Mouse (Mus musculus) forebrain, embryonic 16.5 days (tissue): ENCODE results near the gene Snw1. TPM values are rescaled to one million over a fixed set of nuclear protein-coding genes. Genes with fewer than 3 reads are reported as not detected.
A peak's percentile ranks its signal among the peaks of the same experiment; 100 is the strongest.
"Not testable (repeated sequence)": the region's sequence is repeated elsewhere in the genome, so short reads cannot be mapped to it uniquely, and the experiment has no call there.

Experiments
- ATAC-seq: fragments of 200-750 bp; cut with Nextera tagmentation; 2 replicates; pipeline ENCODE4 v1.8.0; 2017; ENCODE audit warnings: mild to moderate bottlenecking, moderate library complexity
- H3K27ac ChIP-seq: fragments of 300-500 bp; sonication (generic); 2 replicates; pipeline ENCODE4 v1.5.1; 2014; ENCODE audit warnings: low read length, control low read depth
- H3K27me3 ChIP-seq: fragments of 300-500 bp; sonication (generic); replicated peaks from 2 replicates; pipeline ENCODE4 v1.6.1; 2014; ENCODE audit warnings: low read length; ENCODE audit not compliant: control insufficient read depth, insufficient read depth
- H3K36me3 ChIP-seq: fragments of 300-500 bp; sonication (generic); 2 replicates; pipeline ENCODE4 v1.6.1; 2014; ENCODE audit not compliant: control insufficient read depth, insufficient read depth
- H3K4me1 ChIP-seq: fragments of 300-500 bp; sonication (generic); replicated peaks from 2 replicates; pipeline ENCODE4 v1.6.1; 2014; ENCODE audit warnings: low read length; ENCODE audit not compliant: control insufficient read depth, insufficient read depth
- H3K4me2 ChIP-seq: fragments of 300-500 bp; sonication (generic); 2 replicates; pipeline ENCODE4 v1.6.1; 2014; ENCODE audit warnings: mild to moderate bottlenecking, low read length, control low read depth
- H3K4me3 ChIP-seq: fragments of 300-500 bp; sonication (generic); replicated peaks from 2 replicates; pipeline ENCODE4 v1.5.1; 2014; ENCODE audit warnings: mild to moderate bottlenecking, low read length, control low read depth
- H3K9ac ChIP-seq: fragments of 300-500 bp; sonication (generic); replicated peaks from 2 replicates; pipeline ENCODE4 v1.6.1; 2014; ENCODE audit warnings: low read depth, low read length, control low read depth
- H3K9me3 ChIP-seq: fragments of 300-500 bp; sonication (generic); 2 replicates; pipeline ENCODE4 v1.6.1; 2016; ENCODE audit warnings: low read length; ENCODE audit not compliant: control insufficient read depth
- WGBS: fragments of 180-500 bp; shearing (Covaris S2); extraction: QIAGEN DNeasy Blood & Tissue Kit; methylation state at CpG from one replicate; pipeline ENCODE4 v1.1.7; 2014; 5-methylcytosine and 5-hydroxymethylcytosine counted together
- polyA plus RNA-seq: library from polyadenylated mRNA; unstranded; fragments of >200 nt; fragmentation: Nextera tagmentation; extraction: Ambion mirVana; gene quantifications from 2 replicates; pipeline ENCODE4 v1.2.1, GENCODE M21; 2015

Gene Snw1
- 116 and 131 TPM in 2 replicates for polyA plus RNA-seq

DNA sequence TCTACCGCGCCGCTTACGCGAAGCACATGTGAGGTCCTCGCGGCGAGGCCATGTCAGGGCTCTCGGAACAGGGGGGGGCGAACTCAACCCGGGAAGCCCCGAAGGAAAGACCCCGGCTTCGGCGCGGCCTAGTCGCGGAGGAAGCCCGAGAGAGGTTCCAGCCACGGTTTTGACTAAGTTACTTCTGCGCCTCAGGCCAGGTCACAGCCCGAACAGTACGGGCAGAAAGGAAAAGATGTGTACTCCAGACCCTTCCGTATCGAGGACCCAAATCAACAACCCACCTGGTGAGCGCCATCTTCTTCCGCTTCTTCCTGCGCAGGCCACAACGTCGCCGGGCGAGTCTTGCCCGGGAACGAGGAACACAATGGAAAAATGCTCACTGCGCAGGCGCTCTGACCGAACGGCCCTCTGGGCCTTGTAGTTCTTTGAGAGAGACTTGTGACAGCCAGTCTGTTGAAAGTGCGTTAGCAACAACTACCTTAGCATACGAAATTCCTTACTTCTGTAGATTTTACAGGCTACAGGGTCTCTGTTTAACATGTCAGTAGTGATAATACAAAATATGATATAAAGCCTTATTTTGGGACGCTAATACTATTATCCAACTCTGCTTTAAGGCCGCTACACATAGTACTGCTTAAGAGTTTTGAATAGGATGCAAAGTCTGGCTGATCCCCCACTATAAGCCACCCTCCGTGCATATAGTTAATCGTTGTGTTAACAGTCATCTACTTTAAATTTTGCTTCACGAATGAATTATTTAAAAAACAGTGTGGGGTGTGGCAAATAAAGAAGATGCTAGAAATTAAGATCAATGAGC lies at the start of gene Snw1:
TSS of gene Snw1 (minus strand) at position 311 of the 823 bp plus-strand sequence.
- peak; percentile 98 for ATAC-seq
- H3K36me3 ChIP-seq = 0 out of 2 replicates have a peak, but pooled peaks cover 1% of the 10 kb centered on the region
- H3K27me3 ChIP-seq = no peaks in the 10 kb centered on the region
- peak within 1 kb of the TSS; percentile 58 for H3K4me3 ChIP-seq
- peak within 1 kb of the TSS; percentile 85 for H3K9ac ChIP-seq
- H3K27ac ChIP-seq = peak within 1 kb of the TSS; percentile 88
- H3K4me2 ChIP-seq = peak within 1 kb of the TSS; percentile 77
- no peaks in the 10 kb centered on the region for H3K9me3 ChIP-seq
- 2% methylated on average over 45 of the region's 45 CpGs for WGBS
- H3K4me1 ChIP-seq = peaks cover 12% of the 10 kb centered on the region

DNA sequence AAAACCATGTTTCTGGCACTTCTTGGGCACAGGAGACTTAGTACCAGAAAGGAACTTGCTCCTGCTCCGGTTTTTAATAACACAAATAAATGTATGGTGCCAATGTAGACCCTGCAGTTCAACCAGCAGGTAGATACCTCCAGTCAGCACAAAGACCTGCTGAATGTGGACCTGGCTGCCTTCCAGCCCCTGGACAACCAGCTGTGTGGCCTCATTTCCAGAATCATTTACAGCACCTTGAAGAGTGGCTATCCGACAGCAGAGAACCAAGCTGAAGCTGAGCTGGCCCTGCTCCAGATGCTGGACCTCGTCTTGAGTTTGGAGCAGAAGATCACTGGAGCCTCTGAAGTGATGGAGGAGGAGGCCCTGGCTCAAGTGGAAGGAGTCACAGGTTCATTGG lies 47.5 kb upstream of the Snw1 start:
- not testable (repeated sequence) for H3K9me3 ChIP-seq, H3K4me2 ChIP-seq, H3K9ac ChIP-seq, H3K4me1 ChIP-seq, ATAC-seq, H3K27ac ChIP-seq, H3K36me3 ChIP-seq, H3K27me3 ChIP-seq, H3K4me3 ChIP-seq
- WGBS = 74% methylated on average over 3 of the region's 3 CpGs

DNA sequence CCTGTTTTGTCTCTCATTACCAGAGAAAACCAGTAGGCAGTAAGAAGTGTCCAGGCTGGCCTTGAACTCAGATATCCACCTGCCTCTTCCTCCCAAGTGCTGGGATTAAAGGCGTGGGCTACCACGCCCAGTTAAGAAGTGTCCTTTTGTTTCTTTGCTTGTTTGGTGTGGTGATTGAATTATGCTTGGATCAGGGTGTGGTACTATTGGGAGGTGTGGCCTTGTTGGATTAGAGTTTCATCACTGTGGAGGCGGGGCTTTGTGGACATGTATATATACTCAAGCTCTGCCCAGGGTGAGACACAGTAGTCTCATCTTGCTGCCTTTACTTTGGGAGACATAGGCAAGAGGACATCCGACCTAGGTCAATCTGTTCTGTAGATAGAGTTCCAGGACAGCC lies 41.9 kb upstream of the Snw1 start, which contains the start of gene Gm8300:
TSS of gene Gm8300 (plus strand) at position 301 of the 400 bp plus-strand sequence.
- H3K4me1 ChIP-seq, H3K27ac ChIP-seq, ATAC-seq, H3K4me3 ChIP-seq, H3K4me2 ChIP-seq, H3K9ac ChIP-seq, H3K36me3 ChIP-seq, H3K9me3 ChIP-seq, H3K27me3 ChIP-seq: not testable (repeated sequence)
- WGBS = 92% methylated on average over 4 of the region's 4 CpGs

- not testable (repeated sequence) for H3K4me1 ChIP-seq, H3K4me2 ChIP-seq, H3K36me3 ChIP-seq, ATAC-seq, H3K9ac ChIP-seq, H3K9me3 ChIP-seq, H3K27ac ChIP-seq, H3K27me3 ChIP-seq, H3K4me3 ChIP-seq
- 81% methylated on average over 2 of the region's 3 CpGs for WGBS
These were observed 22.3 kb upstream of the Snw1 start, which contains the start of gene Gm5788 for GRCm38 (mm10) chr12:87494421-87494820. Gm5788 (plus strand) TSS chr12:87494721.

DNA sequence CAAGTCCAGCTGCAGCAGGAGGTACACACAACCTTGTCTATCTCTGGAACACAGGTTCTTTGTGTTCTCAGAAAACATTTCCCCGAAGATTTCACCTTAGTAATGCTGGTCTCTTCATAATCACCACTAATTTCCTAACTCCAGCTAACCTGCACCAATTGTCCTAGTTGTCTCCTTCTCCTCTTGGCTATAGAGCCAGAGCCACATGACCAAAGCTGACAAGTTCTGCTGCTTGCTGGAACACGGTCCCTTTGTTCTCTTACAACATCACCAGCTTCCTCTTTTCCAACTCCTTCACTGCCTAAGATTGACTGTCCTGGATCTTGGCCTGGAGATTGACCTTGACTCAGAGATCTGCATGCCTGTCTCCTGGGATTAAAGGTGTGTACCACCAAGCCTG lies 16.6 kb upstream of the Snw1 start:
- not testable (repeated sequence) for H3K27me3 ChIP-seq, H3K36me3 ChIP-seq, H3K9ac ChIP-seq, H3K4me3 ChIP-seq, H3K4me2 ChIP-seq, H3K9me3 ChIP-seq, ATAC-seq, H3K27ac ChIP-seq, H3K4me1 ChIP-seq
- 77% methylated on average over 2 of the region's 2 CpGs for WGBS

- not testable (repeated sequence) for H3K4me3 ChIP-seq, H3K9ac ChIP-seq, H3K4me1 ChIP-seq, H3K27ac ChIP-seq, H3K36me3 ChIP-seq, H3K27me3 ChIP-seq, H3K9me3 ChIP-seq, ATAC-seq, H3K4me2 ChIP-seq
- WGBS = 89% methylated on average over 5 of the region's 5 CpGs
These were observed 10.4 kb upstream of the Snw1 start for GRCm38 (mm10) chr12:87482482-87482881.

DNA sequence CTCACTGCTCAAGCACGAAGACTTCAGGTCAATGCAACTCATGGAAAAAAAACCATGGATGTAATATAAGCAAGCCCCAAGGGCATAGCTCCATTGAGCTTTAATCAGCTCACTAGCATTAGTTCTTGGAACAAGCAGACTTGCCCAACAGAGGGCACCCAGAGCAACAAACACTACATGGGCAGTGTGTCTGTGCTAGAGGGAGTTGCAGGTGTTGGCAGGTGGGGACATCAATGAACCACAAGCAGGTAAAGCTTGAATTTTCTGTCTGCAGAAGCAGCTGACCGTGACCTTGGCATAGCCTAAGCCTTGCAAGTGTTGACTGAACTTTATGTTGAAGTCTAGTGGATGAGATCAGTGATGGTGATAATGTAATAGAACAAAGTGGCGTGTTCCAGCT lies 2.7 kb upstream of the Snw1 start:
- Histone ChIP-seq H3K27me3 (no peaks in the 10 kb centered on the region), H3K9me3 (no peaks in the 10 kb centered on the region), H3K36me3 (no peaks in the 10 kb centered on the region), H3K9ac (no peak overlapping the region), H3K4me1 (peaks cover 12% of the 10 kb centered on the region), H3K4me3 (no peak overlapping the region), H3K4me2 (no peak overlapping the region), H3K27ac (no peak overlapping the region)
- ATAC-seq = no peak
- WGBS = 86% methylated on average over 3 of the region's 3 CpGs

- ATAC-seq = no peak
- Histone ChIP-seq H3K27ac (peak overlapping the region; percentile 88), H3K36me3 (0 out of 2 replicates have a peak, but pooled peaks cover 2% of the 10 kb centered on the region), H3K27me3 (no peaks in the 10 kb centered on the region), H3K9ac (peak overlapping the region; percentile 85), H3K4me1 (peaks cover 12% of the 10 kb centered on the region), H3K4me3 (peak overlapping the region; percentile 58), H3K9me3 (no peaks in the 10 kb centered on the region), H3K4me2 (peak overlapping the region; percentile 77)
- 0% methylated on average over 19 of the region's 19 CpGs for WGBS
These were observed 582 bp downstream of the Snw1 start for GRCm38 (mm10) chr12:87471421-87471963.

GRCm38 (mm10) chr12:87470263-87471136 lies 1.6 kb downstream of the Snw1 start:
- H3K4me3 ChIP-seq = peak overlapping the region; percentile 58
- ATAC-seq = no peak
- H3K36me3 ChIP-seq = 0 out of 2 replicates have a peak, but pooled peaks cover 2% of the 10 kb centered on the region
- no peak overlapping the region for H3K9ac ChIP-seq
- no peaks in the 10 kb centered on the region for H3K9me3 ChIP-seq
- peaks cover 12% of the 10 kb centered on the region for H3K4me1 ChIP-seq
- H3K27ac ChIP-seq = no peak overlapping the region
- H3K27me3 ChIP-seq = no peaks in the 10 kb centered on the region
- peak overlapping the region; percentile 77 for H3K4me2 ChIP-seq
- WGBS = 64% methylated on average over 7 of the region's 7 CpGs
